Mouse (Mus musculus) cortical plate, adult 2 months (tissue): ENCODE results near the gene Wbp1. TPM values are rescaled to one million over a fixed set of nuclear protein-coding genes. Genes with fewer than 3 reads are reported as not detected.
A peak's percentile ranks its signal among the peaks of the same experiment; 100 is the strongest.
"Not testable (repeated sequence)": the region's sequence is repeated elsewhere in the genome, so short reads cannot be mapped to it uniquely, and the experiment has no call there.

Source experiments
- H3K27ac ChIP-seq: fragments of 200-500 bp; 2 replicates; pipeline ENCODE4 v1.5.1; 2012; ENCODE audit warnings: low read length, control low read depth, inconsistent platforms; ENCODE audit not compliant: insufficient read depth
- H3K4me1 ChIP-seq: fragments of 200-500 bp; 2 replicates; pipeline ENCODE4 v1.6.1; 2011; ENCODE audit warnings: low read length; ENCODE audit not compliant: control insufficient read depth, insufficient read depth
- H3K4me3 ChIP-seq: fragments of 200-500 bp; 2 replicates; pipeline ENCODE4 v1.5.1; 2011; ENCODE audit warnings: mild to moderate bottlenecking, low read length, control low read depth; ENCODE audit not compliant: insufficient read depth
- CTCF ChIP-seq: fragments of 200-500 bp; IDR thresholded peaks from 2 replicates; pipeline ENCODE4 v1.5.1; 2011; ENCODE audit warnings: mild to moderate bottlenecking, control low read depth, low read length; ENCODE audit not compliant: insufficient read depth; ENCODE audit errors: extremely low read depth
- POLR2A ChIP-seq: fragments of 200-500 bp; IDR thresholded peaks from 2 replicates; pipeline ENCODE4 v1.6.1; 2011; ENCODE audit warnings: mild to moderate bottlenecking, low read length, control low read depth; ENCODE audit not compliant: insufficient read depth; ENCODE audit errors: extremely low read depth
- polyA plus RNA-seq: library from polyadenylated mRNA; depleted of rRNA; stranded (reverse); fragments of >200 nt; gene quantifications from 2 replicates; pipeline ENCODE4 v1.2.3, GENCODE M21; 2012

The Wbp1 gene
- polyA plus RNA-seq, 1 experiment, result 74.4 TPM

- not testable (repeated sequence) for H3K4me1 ChIP-seq, H3K27ac ChIP-seq, H3K4me3 ChIP-seq
- TF ChIP-seq CTCF, result peak; percentile 17; the same call in 1 of the 2 replicates
These were observed 38.1 kb upstream of the Wbp1 start for GRCm38 (mm10) chr6:83159456-83159855.

- Histone ChIP-seq H3K4me3 (peak within 1 kb of the TSS; percentile 97), H3K4me1 (peaks cover 2% of the 10 kb centered on the region), H3K27ac (no peak within 1 kb of the TSS)
- TF ChIP-seq POLR2A (peak; percentile 52; the same call in 1 of the 2 replicates), CTCF (no peak)
These were observed 34.9 kb upstream of the Wbp1 start, which contains the start of the genes Wdr54 and 1700003E16Rik for GRCm38 (mm10) chr6:83156259-83156684. Gene Wdr54, minus strand, starts transcription at chr6:83156397. Gene 1700003E16Rik, plus strand, starts transcription at chr6:83156404.

- no peak for TF ChIP-seq POLR2A
- TF ChIP-seq CTCF, result no peak
- Histone ChIP-seq H3K27ac (no peak overlapping the region), H3K4me3 (peak overlapping the region; percentile 97), H3K4me1 (peaks cover 2% of the 10 kb centered on the region)
These were observed 34.3 kb upstream of the Wbp1 start for GRCm38 (mm10) chr6:83155552-83156238.

- no peak overlapping the region for H3K4me3 ChIP-seq
- no peak overlapping the region for H3K27ac ChIP-seq
- TF ChIP-seq CTCF, result no peak
- H3K4me1 ChIP-seq, result peaks cover 2% of the 10 kb centered on the region
These were observed 32.1 kb upstream of the Wbp1 start for GRCm38 (mm10) chr6:83153485-83153884.

GRCm38 (mm10) chr6:83153038-83153437 is 31.7 kb upstream of the Wbp1 start:
- no peak overlapping the region for H3K4me3 ChIP-seq
- no peak overlapping the region for H3K27ac ChIP-seq
- H3K4me1 ChIP-seq, result peaks cover 2% of the 10 kb centered on the region
- TF ChIP-seq POLR2A, result no peak; the same call in 1 of the 2 replicates
- TF ChIP-seq CTCF, result no peak

- H3K4me1 ChIP-seq, result peaks cover 2% of the 10 kb centered on the region
- H3K4me3 ChIP-seq, result no peak overlapping the region
- TF ChIP-seq CTCF, result no peak
- 0 out of 2 replicates have a peak, but pooled peaks have one; percentile 2 for TF ChIP-seq POLR2A
- H3K27ac ChIP-seq, result no peak overlapping the region
These were observed 30.4 kb upstream of the Wbp1 start for GRCm38 (mm10) chr6:83151721-83152120.

GRCm38 (mm10) chr6:83147280-83147679 is 25.9 kb upstream of the Wbp1 start:
- peaks cover 2% of the 10 kb centered on the region for H3K4me1 ChIP-seq
- no peak overlapping the region for H3K4me3 ChIP-seq
- no peak for TF ChIP-seq POLR2A
- no peak for TF ChIP-seq CTCF
- H3K27ac ChIP-seq, result no peak overlapping the region

- H3K4me1 ChIP-seq, result peaks cover 2% of the 10 kb centered on the region
- TF ChIP-seq CTCF, result no peak
- no peak for TF ChIP-seq POLR2A
- no peak overlapping the region for H3K4me3 ChIP-seq
- no peak overlapping the region for H3K27ac ChIP-seq
These were observed 24.4 kb upstream of the Wbp1 start for GRCm38 (mm10) chr6:83145805-83146204.

GRCm38 (mm10) chr6:83145209-83145608 is 23.9 kb upstream of the Wbp1 start:
- Histone ChIP-seq H3K4me3 (no peak overlapping the region), H3K4me1 (peaks cover 2% of the 10 kb centered on the region), H3K27ac (no peak overlapping the region)
- TF ChIP-seq POLR2A (no peak), CTCF (no peak)

- Histone ChIP-seq H3K27ac (no peak overlapping the region), H3K4me3 (peak overlapping the region; percentile 73), H3K4me1 (peaks cover 2% of the 10 kb centered on the region)
- TF ChIP-seq POLR2A (peak; percentile 46; the same call in 1 of the 2 replicates), CTCF (no peak)
These were observed 21.5 kb upstream of the Wbp1 start for GRCm38 (mm10) chr6:83142886-83143285.
